In genomic region chr12:110769660-110770297, GRCm38 (mm10) we compare ENCODE assay signal across 20 mouse cellular contexts. TPM values are rescaled to one million over a fixed set of nuclear protein-coding genes. Genes with fewer than 3 reads are reported as not detected.
DNase-seq lines count a peak whose midpoint lies in the region; ATAC-seq lines count a peak whose summit lies in the region.
"Had no signal": no experiment of that assay in that cellular context is flagged by ENCODE, and none has a peak within 500 bp of the region (broad histone marks: within the 10 kb centered on the region; RNA-seq: fewer than 3 reads in every experiment).

No protein-coding gene starts in this region.

- H3K9ac ChIP-seq in hindbrain, embryonic 15.5 days, result no peak overlapping the region
- H3K9ac ChIP-seq in neural tube, embryonic 15.5 days (replicated peaks), result no peak overlapping the region
- H3K9ac ChIP-seq: limb, embryonic 13.5 days; neural tube, embryonic 12.5 days had no signal

- no peak overlapping the region for H3K4me3 ChIP-seq in hindbrain, embryonic 15.5 days
- no peak overlapping the region for H3K4me3 ChIP-seq in hindbrain, embryonic 10.5 days
- no peak overlapping the region for H3K4me3 ChIP-seq in neural tube, embryonic 15.5 days (replicated peaks)
- H3K4me3 ChIP-seq: erythroblast, embryonic 14.5 days; heart, embryonic 10.5 days; limb, embryonic 13.5 days; neural tube, embryonic 12.5 days had no signal

- no peak for ATAC-seq in hindbrain, embryonic 15.5 days (ENCODE audit: low FRiP score, low read depth)
- no peak for ATAC-seq in neural tube, embryonic 15.5 days (ENCODE audit: low FRiP score)
- no peak for ATAC-seq in monocyte, adult 5-6 weeks (replicated peaks; ENCODE audit: insufficient number of reproducible peaks, low FRiP score, low TSS enrichment, poor library complexity, severe bottlenecking)

- peak overlapping the region; percentile 46 for H3K27ac ChIP-seq in hindbrain, embryonic 15.5 days (replicated peaks)
- H3K27ac ChIP-seq in hindbrain, embryonic 10.5 days, result no peak overlapping the region
- 0 out of 2 replicates have a peak overlapping the region, but pooled peaks have one; percentile 41 for H3K27ac ChIP-seq in neural tube, embryonic 15.5 days (replicated peaks)
- H3K27ac ChIP-seq: heart, embryonic 10.5 days; limb, embryonic 13.5 days; neural tube, embryonic 12.5 days; stomach, postnatal 0 days had no signal

- 60% methylated on average over 6 of the region's 6 CpGs for WGBS in hindbrain, embryonic 15.5 days
- 86% methylated on average over 6 of the region's 6 CpGs for WGBS in hindbrain, embryonic 10.5 days
- WGBS in neural tube, embryonic 15.5 days, result 39% methylated on average over 6 of the region's 6 CpGs

- no peaks in the 10 kb centered on the region for H3K27me3 ChIP-seq in hindbrain, embryonic 15.5 days
- H3K27me3 ChIP-seq in hindbrain, embryonic 10.5 days (ENCODE audit: insufficient read depth, poor library complexity, severe bottlenecking), result no peaks in the 10 kb centered on the region
- H3K27me3 ChIP-seq in neural tube, embryonic 15.5 days (replicated peaks), result no peaks in the 10 kb centered on the region
- H3K27me3 ChIP-seq: limb, embryonic 13.5 days; neural tube, embryonic 12.5 days had no signal

- no peak overlapping the region for H3K4me2 ChIP-seq in hindbrain, embryonic 15.5 days
- no peak overlapping the region for H3K4me2 ChIP-seq in neural tube, embryonic 15.5 days
- H3K4me2 ChIP-seq: limb, embryonic 13.5 days; neural tube, embryonic 12.5 days had no signal

- DNase-seq in adrenal gland, adult 2 months, result peak; percentile 48
- DNase-seq in adrenal gland, adult 18-20 months (ENCODE audit: low spot score in 2 of 2), result no peak
- DNase-seq in hindbrain, embryonic 10.5 days (ENCODE audit: low spot score), result no peak
- DNase-seq in neural tube, embryonic 10.5 days (ENCODE audit: extremely low spot score, low spot score), result no peak
- DNase-seq in spleen, postnatal 36 days (ENCODE audit: low spot score in 2 of 2), result no peak
- DNase-seq: cerebellum, adult 8-10 months; gastrocnemius, postnatal 10 days; heart, postnatal 36 days; kidney, adult 11 months; kidney, postnatal 25 days; layer of hippocampus, postnatal 36 days; retina, postnatal 1 day had no signal

- H3K9me3 ChIP-seq in hindbrain, embryonic 15.5 days, result no peaks in the 10 kb centered on the region
- H3K9me3 ChIP-seq in hindbrain, embryonic 10.5 days, result no peaks in the 10 kb centered on the region
- H3K9me3 ChIP-seq in neural tube, embryonic 15.5 days (replicated peaks), result no peaks in the 10 kb centered on the region
- H3K9me3 ChIP-seq: heart, embryonic 10.5 days; limb, embryonic 13.5 days; neural tube, embryonic 12.5 days had no signal

- peaks cover 17% of the 10 kb centered on the region for H3K4me1 ChIP-seq in hindbrain, embryonic 15.5 days (replicated peaks)
- no peaks in the 10 kb centered on the region for H3K4me1 ChIP-seq in hindbrain, embryonic 10.5 days (replicated peaks)
- peaks cover 23% of the 10 kb centered on the region for H3K4me1 ChIP-seq in neural tube, embryonic 15.5 days

- H3K36me3 ChIP-seq in hindbrain, embryonic 15.5 days, result no peaks in the 10 kb centered on the region
- no peaks in the 10 kb centered on the region for H3K36me3 ChIP-seq in hindbrain, embryonic 10.5 days
- no peaks in the 10 kb centered on the region for H3K36me3 ChIP-seq in neural tube, embryonic 15.5 days
- H3K36me3 ChIP-seq: heart, embryonic 10.5 days; neural tube, embryonic 12.5 days had no signal

RNA-seq across cellular contexts. Expression of gene Wdr20, which starts 32.0 kb away (rescaled TPM):
- total RNA-seq in adrenal gland, adult 2 months (2021), result 10 to 100 TPM; 46.8 to 53.3 TPM
- 19.1 and 23.8 TPM in 2 replicates for polyA plus RNA-seq in adrenal gland, adult 2 months (2012; rRNA removed)
- total RNA-seq in adrenal gland, adult 18-20 months (2021), result 10 to 100 TPM; 42.9 to 49.5 TPM
- polyA plus RNA-seq in hindbrain, embryonic 15.5 days (2015; fragmentation: Nextera tagmentation; extraction: Ambion mirVana), result 24.4 and 25.0 TPM in 2 replicates
- polyA plus RNA-seq in hindbrain, embryonic 10.5 days (2016; fragmentation: Nextera tagmentation; extraction: Ambion mirVana), result 23.3 and 24.4 TPM in 2 replicates
- polyA plus RNA-seq in neural tube, embryonic 15.5 days (2015; fragmentation: Nextera tagmentation; extraction: Ambion mirVana), result 23.2 and 24.2 TPM in 2 replicates
- 42.6 to 73.3 TPM (median 57.7 TPM) in 3 replicates for total RNA-seq in monocyte, adult 5-6 weeks (2017)
